Mouse (Mus musculus) MEL (cell line): ENCODE data around the gene Eif4a2.

Source experiments
- CTCF ChIP-seq, 3 experiments: IDR thresholded peaks in 2 of 3; conservative IDR thresholded peaks in 1 of 3; 2 replicates each; pipeline ENCODE4 v1.5.1; 2011 to 2012; ENCODE audit warnings: low read length in 3 of 3, low read depth in 2 of 3, mild to moderate bottlenecking in 2 of 3, improper control_type of control experiment in 1 of 3, inconsistent platforms in 1 of 3, mixed read lengths in 1 of 3, moderate library complexity in 1 of 3; ENCODE audit not compliant: control insufficient read depth in 1 of 3, insufficient read depth in 1 of 3, poor library complexity in 1 of 3, severe bottlenecking in 1 of 3
- E2F4 ChIP-seq: IDR thresholded peaks from 2 replicates; pipeline ENCODE4 v1.6.1; 2011; ENCODE audit warnings: low read depth, low read length, improper control_type of control experiment, borderline replicate concordance
- EP300 ChIP-seq, 2 experiments: IDR thresholded peaks; 2 replicates each; pipeline ENCODE4 v1.6.1; 2011; ENCODE audit warnings: improper control_type of control experiment in 2 of 2, low read length in 2 of 2, low read depth in 1 of 2, mild to moderate bottlenecking in 1 of 2
- GATA1 ChIP-seq: IDR thresholded peaks from 2 replicates; pipeline ENCODE4 v1.6.1; 2011; ENCODE audit warnings: low read depth, low read length, improper control_type of control experiment
- MYB ChIP-seq: IDR thresholded peaks from 2 replicates; pipeline ENCODE4 v1.6.1; 2011; ENCODE audit warnings: mild to moderate bottlenecking, low read depth, low read length, improper control_type of control experiment
- POLR2A ChIP-seq, 2 experiments: IDR thresholded peaks; 2 replicates each; pipeline ENCODE4 v1.6.1; 2011 to 2012; ENCODE audit warnings: low read length in 2 of 2, mild to moderate bottlenecking in 2 of 2, control low read depth in 1 of 2, improper control_type of control experiment in 1 of 2, low read depth in 1 of 2, moderate library complexity in 1 of 2; ENCODE audit not compliant: control insufficient read depth in 1 of 2, insufficient read depth in 1 of 2, poor library complexity in 1 of 2
- SIN3A ChIP-seq: IDR thresholded peaks from 2 replicates; pipeline ENCODE4 v1.6.1; 2012; ENCODE audit warnings: low read length, improper control_type of control experiment, inconsistent platforms

- TF ChIP-seq GATA1 (no peak), E2F4 (no peak), POLR2A (IDR thresholded peaks at IDR 0.05; ENCODE audit: control insufficient read depth in 1 of 2, insufficient read depth in 1 of 2, low read depth in 1 of 2, low read length in 2 of 2, poor library complexity in 1 of 2) (no peak), CTCF (IDR thresholded peaks at IDR 0.05 in 2 of 3, conservative IDR thresholded peaks at IDR 0.05 in 1 of 3; ENCODE audit: control insufficient read depth in 1 of 3, insufficient read depth in 1 of 3, low read depth in 2 of 3, low read length in 3 of 3, poor library complexity in 1 of 3, severe bottlenecking in 1 of 3) (no peak), SIN3A (no peak), EP300 (IDR thresholded peaks at IDR 0.05; ENCODE audit: low read depth in 1 of 2, low read length in 2 of 2) (no peak), MYB (no peak)
These were observed 47.0 kb downstream of the Eif4a2 start for GRCm38 (mm10) chr16:23154261-23154660.
